Mouse (Mus musculus) thymus, adult 2 months (tissue): ENCODE data around the gene Tbxas1.

ENCODE experiments used
- CTCF ChIP-seq: fragments of 200-500 bp; IDR thresholded peaks from 2 replicates; pipeline ENCODE4 v1.5.1; 2012; ENCODE audit warnings: mild to moderate bottlenecking, control low read depth, low read length, moderate library complexity, borderline replicate concordance; ENCODE audit not compliant: control insufficient read depth, poor library complexity, insufficient read depth; ENCODE audit errors: extremely low read depth
- POLR2A ChIP-seq: fragments of 200-500 bp; IDR thresholded peaks from 2 replicates; pipeline ENCODE4 v1.6.1; 2012; ENCODE audit warnings: mild to moderate bottlenecking, low read length, control low read depth, moderate library complexity; ENCODE audit not compliant: control insufficient read depth, poor library complexity, insufficient read depth; ENCODE audit errors: extremely low read depth

GRCm38 (mm10) chr6:39052636-39053035 is 177.4 kb downstream of the Tbxas1 start:
- TF ChIP-seq CTCF (no peak), POLR2A (no peak)
